Mouse (Mus musculus): ENCODE measurements around the gene Alg12. TPM values are rescaled to one million over a fixed set of nuclear protein-coding genes. Genes with fewer than 3 reads are reported as not detected.

Alg12 gene
- polyA plus RNA-seq, 1 experiment from 2014 or later: 3.6 TPM

DNA sequence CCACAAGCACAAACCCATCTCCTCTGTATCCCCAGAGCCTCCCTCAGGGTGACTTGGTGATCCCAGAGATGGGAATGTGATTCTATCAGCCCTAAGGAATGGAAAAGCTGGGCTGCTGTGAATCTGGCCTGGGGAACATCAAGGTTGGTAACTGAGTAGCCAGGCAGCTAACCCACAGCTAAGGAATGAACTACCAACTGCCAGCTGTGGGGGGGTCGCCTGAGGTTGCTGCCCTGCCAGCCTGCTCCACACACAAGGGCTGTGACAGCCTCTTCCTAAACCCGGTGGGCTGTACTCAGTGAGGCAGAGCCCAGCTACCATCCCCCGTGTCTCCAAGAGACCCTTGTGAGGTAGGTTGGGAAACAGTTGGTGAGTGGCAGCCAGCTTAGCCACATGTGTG is 32.0 kb upstream of the Alg12 start:
- no peak for DNase-seq
- no peak for ATAC-seq
- Histone ChIP-seq H3K9ac (replicated peaks) (0 out of 2 replicates have a peak overlapping the region, but pooled peaks have one; percentile 2), H3K27ac (ENCODE audit: low read depth) (peak overlapping the region; percentile 91), H3K27me3 (ENCODE audit: insufficient read depth, low read length) (no peaks in the 10 kb centered on the region), H3K36me3 (replicated peaks; ENCODE audit: insufficient read depth, low read length) (no peaks in the 10 kb centered on the region), H3K9me3 (ENCODE audit: low read length) (no peaks in the 10 kb centered on the region), H3K4me1 (ENCODE audit: insufficient read depth) (peaks cover 42% of the 10 kb centered on the region), H3K4me2 (ENCODE audit: low read depth, low read length) (no peak overlapping the region), H3K4me3 (ENCODE audit: low read depth, low read length) (no peak overlapping the region)
- no peak for TF ChIP-seq EP300 (IDR thresholded peaks at IDR 0.05; ENCODE audit: low read depth)
- TF ChIP-seq CTCF (IDR thresholded peaks at IDR 0.05; ENCODE audit: low read depth): no peak
- 54% methylated on average over 3 of the region's 3 CpGs for WGBS (ENCODE audit: insufficient replicate concordance)

DNA sequence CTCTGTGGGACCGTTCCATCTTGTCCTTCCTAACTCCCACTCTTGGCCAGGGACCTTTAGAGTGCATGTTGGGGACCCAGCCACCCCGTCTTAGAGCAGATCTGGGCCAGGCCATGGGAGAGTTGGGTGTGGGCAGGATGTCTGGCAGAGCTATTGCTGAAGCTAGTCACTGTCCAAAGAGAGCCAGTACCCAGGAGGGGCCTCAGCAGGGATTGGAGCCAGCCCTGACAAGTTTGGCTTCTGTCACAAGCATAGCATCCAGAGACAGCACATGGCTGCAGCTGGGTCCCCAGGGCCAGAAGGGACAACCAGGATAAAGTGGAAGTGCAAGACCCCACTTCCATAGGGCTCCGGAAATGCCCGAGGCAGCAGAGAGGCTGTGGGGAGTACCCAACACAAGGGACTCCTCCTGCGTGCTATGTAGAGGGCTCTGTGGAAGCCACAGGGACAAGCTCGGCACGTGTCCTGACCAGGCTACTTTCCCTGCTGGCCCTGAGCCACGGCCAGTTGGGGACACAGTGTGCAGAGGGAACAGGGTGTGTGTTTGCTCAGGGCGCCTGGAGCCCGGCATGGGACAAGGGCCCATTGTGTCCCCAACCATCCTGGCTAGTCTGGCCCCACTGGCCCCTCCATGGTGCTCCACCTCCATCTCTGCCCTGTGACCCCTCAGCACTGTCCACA is 31.2 kb upstream of the Alg12 start:
- DNase-seq (peak; percentile 85), ATAC-seq (peak; percentile 92)
- Histone ChIP-seq H3K36me3 (replicated peaks; ENCODE audit: insufficient read depth, low read length) (no peaks in the 10 kb centered on the region), H3K4me3 (ENCODE audit: low read depth, low read length) (no peak overlapping the region), H3K9ac (replicated peaks) (no peak overlapping the region), H3K4me1 (ENCODE audit: insufficient read depth) (peaks cover 35% of the 10 kb centered on the region), H3K27ac (ENCODE audit: low read depth) (peak overlapping the region; percentile 91), H3K27me3 (ENCODE audit: insufficient read depth, low read length) (no peaks in the 10 kb centered on the region), H3K4me2 (ENCODE audit: low read depth, low read length) (no peak overlapping the region), H3K9me3 (ENCODE audit: low read length) (no peaks in the 10 kb centered on the region)
- WGBS (ENCODE audit: insufficient replicate concordance): 49% methylated on average over 10 of the region's 10 CpGs
- TF ChIP-seq CTCF (IDR thresholded peaks at IDR 0.05; ENCODE audit: low read depth) (no peak), EP300 (IDR thresholded peaks at IDR 0.05; ENCODE audit: low read depth) (peak; percentile 80)

DNA sequence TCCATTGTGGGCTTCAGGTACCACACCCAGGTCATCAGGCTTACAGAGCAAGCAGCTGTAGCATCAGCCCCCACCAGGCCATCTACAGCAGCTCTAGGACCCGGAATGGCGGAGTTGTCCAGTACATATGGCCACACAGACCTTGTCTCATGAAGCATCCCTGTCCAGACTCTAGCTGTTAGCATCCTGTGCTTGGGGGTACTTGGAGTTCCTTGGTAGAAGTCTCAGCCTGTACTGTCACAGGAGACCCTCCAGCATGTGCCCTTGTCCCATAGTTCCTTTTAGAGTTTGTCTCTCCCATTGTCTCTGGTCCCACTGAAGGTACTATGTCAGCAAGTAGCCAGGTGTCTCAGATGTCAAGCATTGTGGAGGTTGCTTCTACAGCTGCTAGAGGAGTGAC is 30.5 kb upstream of the Alg12 start:
- peak overlapping the region; percentile 91 for H3K27ac ChIP-seq (ENCODE audit: low read depth)
- TF ChIP-seq CTCF (IDR thresholded peaks at IDR 0.05; ENCODE audit: low read depth): no peak
- TF ChIP-seq EP300 (IDR thresholded peaks at IDR 0.05; ENCODE audit: low read depth): no peak
- ATAC-seq: no peak

DNA sequence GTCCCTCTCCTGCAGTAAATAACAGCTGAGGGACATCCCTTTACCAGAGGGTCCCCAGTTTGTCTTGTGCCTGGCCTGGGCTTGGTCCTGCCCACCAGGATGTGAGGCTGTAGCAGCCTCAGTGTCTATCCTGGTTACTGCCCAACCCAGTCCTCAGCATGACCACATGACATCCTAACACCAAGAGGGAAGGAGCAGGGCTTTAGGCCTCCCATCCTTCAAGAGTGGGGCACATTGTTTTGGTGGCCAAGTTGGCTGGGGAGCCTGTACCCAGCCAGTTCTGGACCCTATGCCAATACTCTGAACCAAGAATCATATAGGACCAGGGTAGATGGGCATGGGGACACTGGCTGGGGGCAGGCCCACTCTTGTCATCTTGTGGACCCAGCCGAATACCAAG is 29.5 kb upstream of the Alg12 start:
- 71% methylated on average over 1 of the region's 1 CpGs for WGBS (ENCODE audit: insufficient replicate concordance)
- H3K36me3 ChIP-seq (replicated peaks; ENCODE audit: insufficient read depth, low read length): no peaks in the 10 kb centered on the region
- H3K4me3 ChIP-seq (ENCODE audit: low read depth, low read length): no peak overlapping the region
- H3K27me3 ChIP-seq (ENCODE audit: insufficient read depth, low read length): no peaks in the 10 kb centered on the region
- H3K27ac ChIP-seq (ENCODE audit: low read depth): no peak overlapping the region
- ATAC-seq: no peak
- H3K4me2 ChIP-seq (ENCODE audit: low read depth, low read length): no peak overlapping the region
- TF ChIP-seq EP300 (IDR thresholded peaks at IDR 0.05; ENCODE audit: low read depth): no peak
- TF ChIP-seq CTCF (IDR thresholded peaks at IDR 0.05; ENCODE audit: low read depth): no peak
- no peak overlapping the region for H3K9ac ChIP-seq (replicated peaks)
- H3K4me1 ChIP-seq (ENCODE audit: insufficient read depth): peaks cover 23% of the 10 kb centered on the region
- DNase-seq: no peak
- no peaks in the 10 kb centered on the region for H3K9me3 ChIP-seq (ENCODE audit: low read length)

More for the DNA sequence above, 30.5 kb upstream of the Alg12 start:
- Histone ChIP-seq H3K4me2 (ENCODE audit: low read depth, low read length) (no peak overlapping the region), H3K9me3 (ENCODE audit: low read length) (no peaks in the 10 kb centered on the region), H3K27me3 (ENCODE audit: insufficient read depth, low read length) (no peaks in the 10 kb centered on the region), H3K36me3 (replicated peaks; ENCODE audit: insufficient read depth, low read length) (no peaks in the 10 kb centered on the region), H3K4me3 (ENCODE audit: low read depth, low read length) (no peak overlapping the region), H3K4me1 (ENCODE audit: insufficient read depth) (peaks cover 31% of the 10 kb centered on the region), H3K9ac (replicated peaks) (no peak overlapping the region)
- DNase-seq: no peak
- 63% methylated on average over 2 of the region's 2 CpGs for WGBS (ENCODE audit: insufficient replicate concordance)

DNA sequence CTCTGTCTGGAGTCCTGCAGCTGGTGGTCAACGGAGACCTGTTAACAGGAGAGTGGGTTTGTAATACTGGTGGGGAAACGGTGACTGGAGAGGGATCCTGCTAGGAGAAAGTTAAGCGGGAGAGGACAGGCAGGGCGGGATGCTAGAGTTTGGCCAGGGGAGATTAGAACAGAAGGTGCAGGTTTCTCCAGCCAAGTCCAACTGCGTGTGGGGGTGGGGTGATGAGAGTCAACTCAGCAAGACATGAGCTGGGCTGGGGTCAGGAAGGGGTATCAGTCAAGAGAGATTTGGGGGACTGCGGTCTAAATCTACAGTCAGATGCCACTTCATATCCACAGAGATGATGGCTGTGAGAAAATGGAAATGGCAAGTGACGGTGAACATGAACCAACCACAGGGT is 25.8 kb upstream of the Alg12 start:
- no peak overlapping the region for H3K4me3 ChIP-seq (ENCODE audit: low read depth, low read length)
- H3K36me3 ChIP-seq (replicated peaks; ENCODE audit: insufficient read depth, low read length): no peaks in the 10 kb centered on the region
- ATAC-seq: no peak
- no peak for DNase-seq
- H3K4me2 ChIP-seq (ENCODE audit: low read depth, low read length): no peak overlapping the region
- no peaks in the 10 kb centered on the region for H3K27me3 ChIP-seq (ENCODE audit: insufficient read depth, low read length)
- no peak overlapping the region for H3K9ac ChIP-seq (replicated peaks)
- peaks cover 6% of the 10 kb centered on the region for H3K4me1 ChIP-seq (ENCODE audit: insufficient read depth)
- H3K27ac ChIP-seq (ENCODE audit: low read depth): no peak overlapping the region
- 82% methylated on average over 7 of the region's 7 CpGs for WGBS (ENCODE audit: insufficient replicate concordance)
- H3K9me3 ChIP-seq (ENCODE audit: low read length): no peaks in the 10 kb centered on the region
- TF ChIP-seq EP300 (IDR thresholded peaks at IDR 0.05; ENCODE audit: low read depth): no peak
- TF ChIP-seq CTCF (IDR thresholded peaks at IDR 0.05; ENCODE audit: low read depth): no peak

DNA sequence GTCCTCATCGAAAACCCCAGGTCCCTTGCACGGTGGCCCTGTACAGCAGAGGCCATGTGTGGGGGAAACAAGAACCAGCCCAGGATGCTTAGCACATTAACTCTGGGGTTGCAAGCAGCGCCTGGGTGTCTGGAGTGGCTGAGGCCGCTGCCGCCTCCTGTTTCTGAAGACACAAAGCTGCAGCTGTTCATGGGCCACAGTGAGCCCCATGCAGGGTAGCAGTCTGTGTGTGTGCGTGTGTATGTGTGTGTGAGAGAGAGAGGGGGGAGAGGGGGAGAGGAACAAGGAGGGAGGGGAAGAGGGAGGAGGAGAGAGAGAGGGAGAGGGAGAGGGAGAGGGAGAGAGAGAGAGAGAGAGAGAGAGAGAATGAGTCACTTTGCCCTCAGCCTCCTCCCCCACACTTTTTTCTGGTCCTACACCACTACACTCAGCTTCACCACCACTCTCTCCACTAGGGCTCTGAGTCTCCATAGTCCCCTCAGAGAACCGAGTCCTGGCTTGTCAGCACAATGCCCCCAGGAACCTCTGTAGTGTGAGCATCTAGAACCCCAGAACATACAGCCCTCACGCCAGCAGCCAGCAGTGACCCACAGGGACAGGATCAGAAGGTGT is 24.5 kb upstream of the Alg12 start:
- WGBS (ENCODE audit: insufficient replicate concordance): 40% methylated on average over 8 of the region's 8 CpGs
- H3K27me3 ChIP-seq (ENCODE audit: insufficient read depth, low read length): no peaks in the 10 kb centered on the region
- no peak for ATAC-seq

More for the DNA sequence above, 24.5 kb upstream of the Alg12 start:
- Histone ChIP-seq H3K4me2 (ENCODE audit: low read depth, low read length) (no peak overlapping the region), H3K9me3 (ENCODE audit: low read length) (no peaks in the 10 kb centered on the region), H3K27ac (ENCODE audit: low read depth) (no peak overlapping the region), H3K4me3 (ENCODE audit: low read depth, low read length) (no peak overlapping the region), H3K36me3 (replicated peaks; ENCODE audit: insufficient read depth, low read length) (no peaks in the 10 kb centered on the region), H3K4me1 (ENCODE audit: insufficient read depth) (peaks cover 8% of the 10 kb centered on the region), H3K9ac (replicated peaks) (no peak overlapping the region)
- no peak for DNase-seq
- no peak for TF ChIP-seq EP300 (IDR thresholded peaks at IDR 0.05; ENCODE audit: low read depth)
- no peak for TF ChIP-seq CTCF (IDR thresholded peaks at IDR 0.05; ENCODE audit: low read depth)
